Mouse (Mus musculus): ENCODE data around the gene Frmd4b.

The Frmd4b gene

DNA sequence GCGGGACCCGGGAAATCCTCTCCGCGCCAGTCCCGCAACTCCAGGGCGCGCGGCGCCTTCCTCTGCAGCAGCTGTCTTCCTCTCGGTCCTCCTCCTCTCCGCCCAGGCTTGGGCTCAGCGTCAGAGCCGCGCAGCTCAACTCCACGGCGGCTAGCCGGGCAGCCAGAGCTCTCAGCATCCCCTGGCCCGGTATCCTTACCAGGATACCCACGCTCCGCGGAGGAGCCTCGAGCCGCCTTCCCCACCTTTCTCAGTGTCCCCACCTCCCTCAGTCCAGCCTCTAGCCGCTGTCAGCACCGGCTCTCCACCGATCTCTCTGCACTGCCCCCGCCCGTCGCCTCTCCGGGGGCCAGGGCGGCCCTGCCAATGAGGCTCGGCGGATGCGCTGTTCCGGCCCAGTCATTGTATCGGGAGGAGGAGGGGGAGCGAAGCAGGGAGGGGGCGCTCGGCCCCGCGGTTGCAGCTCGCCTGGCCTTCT is at the start of gene Frmd4b:
TSS of gene Frmd4b (minus strand) at position 276 of the 478 bp plus-strand sequence.
- Histone ChIP-seq H3K36me3 (ENCODE audit: control insufficient read depth, insufficient read depth, low read length, poor library complexity, severe bottlenecking) (no peaks in the 10 kb centered on the region), H3K27me3 (ENCODE audit: control insufficient read depth, insufficient read depth, low read length, poor library complexity, severe bottlenecking) (no peaks in the 10 kb centered on the region)
- no peak for DNase-seq (ENCODE audit: low read depth, low spot score)

GRCm38 (mm10) chr6:97666417-97666816 is 49.1 kb upstream of the Frmd4b start:
- no peaks in the 10 kb centered on the region for H3K27me3 ChIP-seq (ENCODE audit: control insufficient read depth, insufficient read depth, low read length, poor library complexity, severe bottlenecking)
- H3K36me3 ChIP-seq (ENCODE audit: control insufficient read depth, insufficient read depth, low read length, poor library complexity, severe bottlenecking) = no peaks in the 10 kb centered on the region
- no peak for DNase-seq (ENCODE audit: low read depth, low spot score)

DNA sequence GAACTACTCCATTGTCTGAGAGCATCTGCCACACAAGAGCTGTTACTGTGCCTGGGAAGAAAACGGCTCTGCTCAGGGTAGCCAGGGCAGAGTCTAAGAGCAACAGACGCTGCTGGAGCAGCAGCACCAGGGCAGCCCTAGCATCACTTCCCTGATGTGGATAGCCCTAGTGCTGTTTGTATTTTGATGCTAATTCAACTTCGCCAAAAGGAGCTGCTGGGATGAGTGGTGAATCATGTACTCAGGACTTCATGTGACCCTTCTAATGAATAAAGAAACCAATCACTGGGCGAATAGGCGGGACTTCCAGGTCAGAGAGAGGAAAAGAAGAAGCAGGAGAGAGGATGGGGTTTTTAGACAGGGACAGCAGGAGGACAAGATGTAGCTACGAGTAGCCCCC is 41.6 kb upstream of the Frmd4b start:
- no peak for DNase-seq (ENCODE audit: low read depth, low spot score)
- Histone ChIP-seq H3K27me3 (ENCODE audit: control insufficient read depth, insufficient read depth, low read length, poor library complexity, severe bottlenecking) (no peaks in the 10 kb centered on the region), H3K36me3 (ENCODE audit: control insufficient read depth, insufficient read depth, low read length, poor library complexity, severe bottlenecking) (no peaks in the 10 kb centered on the region)

GRCm38 (mm10) chr6:97655986-97656385 is 38.6 kb upstream of the Frmd4b start:
- no peak for DNase-seq (ENCODE audit: low read depth, low spot score)
- Histone ChIP-seq H3K36me3 (ENCODE audit: control insufficient read depth, insufficient read depth, low read length, poor library complexity, severe bottlenecking) (no peaks in the 10 kb centered on the region), H3K27me3 (ENCODE audit: control insufficient read depth, insufficient read depth, low read length, poor library complexity, severe bottlenecking) (no peaks in the 10 kb centered on the region)

DNA sequence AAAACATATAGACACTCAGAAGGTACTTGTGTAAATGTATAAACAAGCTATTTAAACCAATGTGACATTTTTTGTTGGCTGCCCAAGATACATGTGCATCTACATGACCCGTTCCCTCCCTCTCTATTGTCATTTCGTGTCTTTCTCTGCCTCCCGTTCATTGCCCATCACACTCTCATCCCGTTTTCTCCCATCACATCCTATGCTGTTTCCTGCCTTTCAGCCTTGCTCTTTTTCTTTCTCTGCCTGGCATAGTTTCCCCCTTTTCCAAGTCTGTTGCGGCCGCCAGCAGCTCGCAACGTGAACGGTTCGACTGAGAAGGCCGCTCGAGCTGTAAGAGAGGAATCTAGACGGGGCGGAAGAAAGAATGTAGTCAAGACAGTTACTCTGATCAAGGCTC is 30.2 kb upstream of the Frmd4b start:
- DNase-seq (ENCODE audit: low read depth, low spot score) = no peak
- Histone ChIP-seq H3K27me3 (ENCODE audit: control insufficient read depth, insufficient read depth, low read length, poor library complexity, severe bottlenecking) (no peaks in the 10 kb centered on the region), H3K36me3 (ENCODE audit: control insufficient read depth, insufficient read depth, low read length, poor library complexity, severe bottlenecking) (no peaks in the 10 kb centered on the region)

DNA sequence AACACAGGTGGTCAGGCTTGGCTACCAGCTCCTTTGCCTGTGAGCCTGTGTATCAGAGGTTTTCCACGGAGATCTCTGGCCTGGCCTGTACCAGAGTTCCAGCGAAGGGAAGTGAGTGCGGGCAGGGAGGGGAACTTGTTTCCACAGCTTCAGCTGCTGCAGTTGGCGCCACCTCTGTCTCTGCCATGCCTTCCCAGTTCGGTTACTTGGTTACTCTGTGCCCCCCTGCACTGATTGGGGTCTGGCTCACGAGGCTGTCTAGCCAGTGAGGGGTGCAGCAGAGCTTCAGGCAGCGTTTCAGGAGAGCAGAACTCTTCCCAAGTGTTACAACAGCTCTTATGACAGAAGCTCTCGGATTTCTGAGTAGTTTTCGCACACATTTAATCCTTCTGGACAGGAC is 6.0 kb upstream of the Frmd4b start:
- no peaks in the 10 kb centered on the region for H3K36me3 ChIP-seq (ENCODE audit: control insufficient read depth, insufficient read depth, low read length, poor library complexity, severe bottlenecking)
- DNase-seq (ENCODE audit: low read depth, low spot score) = no peak
- no peaks in the 10 kb centered on the region for H3K27me3 ChIP-seq (ENCODE audit: control insufficient read depth, insufficient read depth, low read length, poor library complexity, severe bottlenecking)

DNA sequence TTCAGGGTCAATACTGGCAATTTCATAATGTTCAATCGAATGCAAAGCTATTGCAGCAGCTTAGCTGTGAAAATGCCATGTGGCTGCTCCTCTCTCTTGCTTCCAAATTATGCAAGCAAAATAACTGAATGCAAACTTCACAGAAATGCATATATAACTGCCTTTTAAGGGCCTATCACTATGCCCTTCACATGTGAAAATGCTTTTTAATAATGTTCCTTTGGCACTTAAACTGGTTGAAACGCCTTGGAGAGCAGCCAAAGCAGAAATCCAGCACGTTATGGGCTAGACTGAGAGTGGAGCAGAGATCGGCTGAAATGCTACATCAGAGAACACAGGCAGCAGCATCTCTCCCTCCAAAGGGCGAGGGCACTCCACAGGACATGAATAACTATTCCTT is 4.9 kb upstream of the Frmd4b start:
- Histone ChIP-seq H3K36me3 (ENCODE audit: control insufficient read depth, insufficient read depth, low read length, poor library complexity, severe bottlenecking) (no peaks in the 10 kb centered on the region), H3K27me3 (ENCODE audit: control insufficient read depth, insufficient read depth, low read length, poor library complexity, severe bottlenecking) (no peaks in the 10 kb centered on the region)
- DNase-seq (ENCODE audit: low read depth, low spot score) = no peak

- Histone ChIP-seq H3K27me3 (ENCODE audit: control insufficient read depth, insufficient read depth, low read length, poor library complexity, severe bottlenecking) (no peaks in the 10 kb centered on the region), H3K36me3 (ENCODE audit: control insufficient read depth, insufficient read depth, low read length, poor library complexity, severe bottlenecking) (no peaks in the 10 kb centered on the region)
- no peak for DNase-seq (ENCODE audit: low read depth, low spot score)
Observed at GRCm38 (mm10) chr6:97617774-97618173, 433 bp upstream of the Frmd4b start.

DNA sequence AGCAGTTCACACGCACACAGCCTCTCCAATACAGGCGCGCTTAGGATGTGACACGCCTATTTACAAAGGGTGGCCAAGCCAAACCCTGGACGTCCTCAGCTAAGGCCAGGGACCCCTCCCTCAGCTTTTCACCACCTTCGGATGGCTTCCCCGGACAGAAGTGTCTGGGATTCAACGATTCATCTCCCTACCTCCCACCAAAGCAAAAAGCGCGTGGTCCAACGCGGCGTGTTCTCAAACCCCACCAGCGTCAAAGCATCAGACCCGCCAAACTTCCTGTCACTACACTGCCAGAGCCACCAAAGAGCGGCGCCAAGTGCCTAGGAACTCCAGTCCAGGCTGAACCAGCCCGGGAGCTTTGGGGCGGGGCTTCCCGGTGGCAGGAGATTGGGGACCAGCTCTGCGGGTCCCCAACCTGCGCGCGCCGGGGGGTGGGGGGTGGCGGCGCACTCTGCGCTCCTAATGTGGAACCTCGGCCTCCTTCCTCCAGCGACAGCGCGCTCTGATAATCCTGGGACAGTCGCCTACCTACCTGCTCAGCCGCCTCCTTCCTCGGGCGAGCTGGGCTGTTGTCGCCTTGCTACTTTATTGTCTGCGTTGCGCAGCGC is 579 bp downstream of the Frmd4b start:
- no peaks in the 10 kb centered on the region for H3K27me3 ChIP-seq (ENCODE audit: control insufficient read depth, insufficient read depth, low read length, poor library complexity, severe bottlenecking)
- DNase-seq (ENCODE audit: low read depth, low spot score) = no peak

DNA sequence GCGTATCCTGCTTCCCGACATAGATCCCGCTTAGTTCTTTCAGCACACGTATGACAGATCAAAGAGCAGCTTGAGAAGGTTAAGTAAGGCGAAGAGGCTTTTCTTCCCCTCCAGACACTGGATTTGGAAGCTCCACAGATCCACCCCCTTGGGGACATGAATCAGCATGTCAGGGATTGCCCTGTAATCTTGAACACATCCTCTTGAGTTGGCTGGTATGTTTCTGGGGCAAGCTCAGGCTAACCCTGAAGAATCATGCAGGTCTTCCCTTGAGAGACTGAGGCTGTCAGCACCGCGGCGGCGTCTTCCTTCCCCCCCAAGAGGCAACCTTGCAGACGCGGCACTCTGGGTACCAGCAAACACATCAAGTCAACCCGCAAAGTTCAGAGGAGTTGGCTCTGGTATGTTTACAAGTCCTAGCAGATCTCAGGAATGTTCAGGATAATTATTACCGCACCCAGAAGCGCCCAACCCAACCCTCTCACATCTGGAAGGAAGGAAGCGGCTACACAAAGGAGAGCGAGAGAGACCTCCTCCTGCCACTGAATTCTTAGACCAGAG is 1.4 kb downstream of the Frmd4b start:
- DNase-seq (ENCODE audit: low read depth, low spot score) = no peak
- H3K36me3 ChIP-seq (ENCODE audit: control insufficient read depth, insufficient read depth, low read length, poor library complexity, severe bottlenecking) = no peaks in the 10 kb centered on the region
- no peaks in the 10 kb centered on the region for H3K27me3 ChIP-seq (ENCODE audit: control insufficient read depth, insufficient read depth, low read length, poor library complexity, severe bottlenecking)

More for the DNA sequence above, 579 bp downstream of the Frmd4b start:
- no peaks in the 10 kb centered on the region for H3K36me3 ChIP-seq (ENCODE audit: control insufficient read depth, insufficient read depth, low read length, poor library complexity, severe bottlenecking)

- no peaks in the 10 kb centered on the region for H3K36me3 ChIP-seq (ENCODE audit: control insufficient read depth, insufficient read depth, low read length, poor library complexity, severe bottlenecking)
- DNase-seq (ENCODE audit: low read depth, low spot score) = no peak
- H3K27me3 ChIP-seq (ENCODE audit: control insufficient read depth, insufficient read depth, low read length, poor library complexity, severe bottlenecking) = no peaks in the 10 kb centered on the region
Observed at GRCm38 (mm10) chr6:97614179-97614578, 3.2 kb downstream of the Frmd4b start.

DNA sequence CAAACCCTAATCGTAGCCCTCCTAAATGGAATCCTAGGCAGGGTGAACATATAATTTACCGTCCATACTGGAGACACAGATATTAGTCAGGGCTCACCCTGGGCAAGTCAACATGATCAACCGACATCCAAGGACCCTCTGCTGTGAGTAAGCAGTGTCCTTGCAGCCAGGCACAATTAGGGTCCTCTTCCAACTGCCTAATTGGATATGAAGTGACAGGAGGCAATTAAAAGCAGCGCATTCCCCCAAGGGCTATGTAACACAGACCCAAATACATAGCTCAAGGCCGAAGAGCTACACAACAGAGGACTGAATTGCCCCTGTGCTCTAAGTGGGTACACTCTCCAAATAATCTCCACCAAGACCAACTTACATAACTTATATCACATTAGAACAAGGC is 4.5 kb downstream of the Frmd4b start:
- Histone ChIP-seq H3K27me3 (ENCODE audit: control insufficient read depth, insufficient read depth, low read length, poor library complexity, severe bottlenecking) (no peaks in the 10 kb centered on the region), H3K36me3 (ENCODE audit: control insufficient read depth, insufficient read depth, low read length, poor library complexity, severe bottlenecking) (no peaks in the 10 kb centered on the region)
- DNase-seq (ENCODE audit: low read depth, low spot score) = no peak

DNA sequence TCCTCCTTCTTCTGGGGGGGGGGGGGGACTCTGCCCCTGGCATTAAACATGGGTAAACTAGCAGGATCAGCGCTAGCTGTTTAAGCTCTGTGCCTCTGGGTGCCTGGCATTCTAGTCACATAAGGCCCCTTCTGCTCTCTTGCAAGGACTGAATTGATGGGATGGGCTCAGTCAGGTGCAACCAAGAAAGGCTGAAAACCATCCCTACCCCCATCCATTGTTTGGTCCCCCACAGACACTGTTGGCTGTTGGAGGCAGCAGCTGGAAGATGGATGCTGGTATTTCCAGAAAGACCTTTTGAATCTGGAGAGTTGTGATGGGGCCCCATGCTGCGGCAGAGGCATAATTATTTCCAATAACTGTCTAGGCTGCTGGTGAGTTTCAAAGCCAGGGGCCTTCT is 7.3 kb downstream of the Frmd4b start:
- H3K27me3 ChIP-seq (ENCODE audit: control insufficient read depth, insufficient read depth, low read length, poor library complexity, severe bottlenecking) = no peaks in the 10 kb centered on the region
- H3K36me3 ChIP-seq (ENCODE audit: control insufficient read depth, insufficient read depth, low read length, poor library complexity, severe bottlenecking) = no peaks in the 10 kb centered on the region
- DNase-seq (ENCODE audit: low read depth, low spot score) = no peak

- Histone ChIP-seq H3K36me3 (ENCODE audit: control insufficient read depth, insufficient read depth, low read length, poor library complexity, severe bottlenecking) (no peaks in the 10 kb centered on the region), H3K27me3 (ENCODE audit: control insufficient read depth, insufficient read depth, low read length, poor library complexity, severe bottlenecking) (no peaks in the 10 kb centered on the region)
- DNase-seq (ENCODE audit: low read depth, low spot score) = no peak
Observed at GRCm38 (mm10) chr6:97607646-97608045, 9.7 kb downstream of the Frmd4b start.

GRCm38 (mm10) chr6:97595218-97595617 is 22.1 kb downstream of the Frmd4b start:
- no peaks in the 10 kb centered on the region for H3K36me3 ChIP-seq (ENCODE audit: control insufficient read depth, insufficient read depth, low read length, poor library complexity, severe bottlenecking)
- no peaks in the 10 kb centered on the region for H3K27me3 ChIP-seq (ENCODE audit: control insufficient read depth, insufficient read depth, low read length, poor library complexity, severe bottlenecking)
- DNase-seq (ENCODE audit: low read depth, low spot score) = no peak

DNA sequence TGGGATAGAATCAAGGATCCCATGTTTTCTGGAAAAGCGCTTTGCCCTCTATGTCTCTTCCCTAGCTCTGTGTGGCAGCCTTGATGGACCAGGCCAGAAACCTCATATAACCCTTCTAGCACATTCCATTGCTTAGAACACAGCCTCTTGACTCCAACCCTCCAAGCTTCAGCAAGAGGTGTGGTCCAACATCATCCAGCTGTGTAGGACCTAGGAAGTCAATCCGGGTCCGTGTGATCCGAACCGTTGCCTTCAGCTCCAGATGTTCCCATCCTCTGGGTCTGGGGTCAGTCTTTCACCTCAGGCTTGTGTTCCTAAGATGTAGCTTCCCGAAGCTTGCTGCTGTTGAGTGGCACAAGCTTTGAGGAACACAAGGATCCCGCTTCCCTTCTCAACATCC is 22.8 kb downstream of the Frmd4b start:
- Histone ChIP-seq H3K36me3 (ENCODE audit: control insufficient read depth, insufficient read depth, low read length, poor library complexity, severe bottlenecking) (no peaks in the 10 kb centered on the region), H3K27me3 (ENCODE audit: control insufficient read depth, insufficient read depth, low read length, poor library complexity, severe bottlenecking) (no peaks in the 10 kb centered on the region)
- DNase-seq (ENCODE audit: low read depth, low spot score) = no peak

Data from splenic B cell, adult 2 months (primary cell).